ENCODE assay signal across 8 mouse cellular contexts in genomic region chr1:180767541-180768333, GRCm38 (mm10). TPM values are rescaled to one million over a fixed set of nuclear protein-coding genes. Genes with fewer than 3 reads are reported as not detected.
DNase-seq lines count a peak whose midpoint lies in the region; ATAC-seq and TF ChIP-seq lines count a peak whose summit lies in the region.

No protein-coding gene starts in this region.

- ATAC-seq in liver, postnatal 0 days: peak; percentile 26
- ATAC-seq in stomach, embryonic 16.5 days (ENCODE audit: insufficient read depth, low FRiP score): no peak

- 13% methylated on average over 10 of the region's 10 CpGs for WGBS in liver, postnatal 0 days (ENCODE audit: insufficient replicate concordance)
- WGBS in stomach, embryonic 16.5 days: 17% methylated on average over 10 of the region's 10 CpGs

- H3K9ac ChIP-seq in liver, postnatal 0 days (replicated peaks): peak overlapping the region; percentile 71
- H3K9ac ChIP-seq in stomach, embryonic 16.5 days (ENCODE audit: low read length): peak overlapping the region; percentile 77

- H3K9me3 ChIP-seq in liver, postnatal 0 days (ENCODE audit: low read length): no peaks in the 10 kb centered on the region
- no peaks in the 10 kb centered on the region for H3K9me3 ChIP-seq in stomach, embryonic 16.5 days (replicated peaks; ENCODE audit: control insufficient read depth, low read length)

- peak overlapping the region; percentile 68 for H3K27ac ChIP-seq in liver, postnatal 0 days (ENCODE audit: low read depth)
- H3K27ac ChIP-seq in stomach, embryonic 16.5 days (ENCODE audit: low read length): peak overlapping the region; percentile 40

- DNase-seq in adrenal gland, postnatal 10 days: peak; percentile 37
- DNase-seq in adrenal gland, adult 18-20 months (ENCODE audit: low spot score in 2 of 2): no peak
- peak; percentile 34 for DNase-seq in ovary, postnatal 36 days (ENCODE audit: low spot score)
- no peak for DNase-seq in ovary, adult 18-20 months (ENCODE audit: low spot score)
- peak; percentile 21 for DNase-seq in heart, postnatal 4 days
- peak; percentile 38 for DNase-seq in liver, postnatal 0 days
- DNase-seq in right cerebral cortex, postnatal 25 days: no peak

- H3K4me3 ChIP-seq in liver, postnatal 0 days (ENCODE audit: low read depth, low read length): peak overlapping the region; percentile 61
- peak overlapping the region; percentile 55 for H3K4me3 ChIP-seq in stomach, embryonic 16.5 days (replicated peaks; ENCODE audit: low read length)

- no peak for TF ChIP-seq CTCF in liver, postnatal 0 days (IDR thresholded peaks at IDR 0.05; ENCODE audit: low read depth)

- no peaks in the 10 kb centered on the region; the same call in 1 of the 2 replicates for H3K27me3 ChIP-seq in liver, postnatal 0 days (ENCODE audit: insufficient read depth, low read length)
- no peaks in the 10 kb centered on the region for H3K27me3 ChIP-seq in stomach, embryonic 16.5 days (ENCODE audit: control insufficient read depth, insufficient read depth, low read length)

- no peaks in the 10 kb centered on the region for H3K36me3 ChIP-seq in liver, postnatal 0 days (replicated peaks; ENCODE audit: insufficient read depth, low read length)
- no peaks in the 10 kb centered on the region for H3K36me3 ChIP-seq in stomach, embryonic 16.5 days (ENCODE audit: control insufficient read depth, insufficient read depth, low read length)

- peaks cover 31% of the 10 kb centered on the region for H3K4me1 ChIP-seq in liver, postnatal 0 days (ENCODE audit: insufficient read depth)
- peaks cover 17% of the 10 kb centered on the region for H3K4me1 ChIP-seq in stomach, embryonic 16.5 days (ENCODE audit: control insufficient read depth, insufficient read depth, low read length)

- TF ChIP-seq EP300 in liver, postnatal 0 days (IDR thresholded peaks at IDR 0.05; ENCODE audit: low read depth): no peak

- peak overlapping the region; percentile 77 for H3K4me2 ChIP-seq in liver, postnatal 0 days (ENCODE audit: low read depth, low read length)
- H3K4me2 ChIP-seq in stomach, embryonic 16.5 days (ENCODE audit: low read depth, low read length): peak overlapping the region; percentile 81

RNA-seq across cellular contexts. Expression of gene Acbd3, which starts 41.9 kb away (rescaled TPM):
- total RNA-seq in adrenal gland, postnatal 10 days (2021): 10 to 100 TPM; 38.9 to 40.6 TPM
- total RNA-seq in adrenal gland, adult 18-20 months (2021): 10 to 100 TPM; 50.4 to 54.0 TPM
- 10 to 100 TPM; 35.8 to 36.5 TPM for total RNA-seq in heart, postnatal 4 days (2021)
- polyA plus RNA-seq in liver, postnatal 0 days (2015; fragmentation: Nextera tagmentation; extraction: Ambion mirVana): 7.3 and 7.9 TPM in 2 replicates
- polyA plus RNA-seq in stomach, embryonic 16.5 days (2015; fragmentation: Nextera tagmentation; extraction: Ambion mirVana): 19.2 and 21.0 TPM in 2 replicates

RNA-seq across cellular contexts. Expression of gene H3f3a, which starts 46.0 kb away (rescaled TPM):
- 100 to 1,000 TPM; 809 to 834 TPM for total RNA-seq in adrenal gland, postnatal 10 days (2021)
- total RNA-seq in adrenal gland, adult 18-20 months (2021): 100 to 1,000 TPM; 557 to 688 TPM
- total RNA-seq in heart, postnatal 4 days (2021): 1,000 to 10,000 TPM in 1 of 2 experiments, 100 to 1,000 TPM in 1; 959 to 1,008 TPM
- polyA plus RNA-seq in liver, postnatal 0 days (2015; fragmentation: Nextera tagmentation; extraction: Ambion mirVana): 1,306 and 1,327 TPM in 2 replicates
- 1,948 and 2,131 TPM in 2 replicates for polyA plus RNA-seq in stomach, embryonic 16.5 days (2015; fragmentation: Nextera tagmentation; extraction: Ambion mirVana)

Comparison
In these comparisons a context has a peak if more than half of its experiments do, and no peak if none do; other contexts are left out.
1. DNase-seq: peak in adrenal gland, postnatal 10 days (single experiment), ovary, postnatal 36 days (single experiment), heart, postnatal 4 days (single experiment) and liver, postnatal 0 days (single experiment); none in adrenal gland, adult 18-20 months (0 of 2), ovary, adult 18-20 months (single experiment) and right cerebral cortex, postnatal 25 days (single experiment).